Mouse (Mus musculus) MEL (cell line): Measurements from ENCODE around the gene Polr2e. TPM values are rescaled to one million over a fixed set of nuclear protein-coding genes. Genes with fewer than 3 reads are reported as not detected.

Source experiments
- DNase-seq: peaks from one replicate; pipeline ENCODE4 v3.0.0; 2011; ENCODE audit warnings: low read depth, low spot score
- H3K27ac ChIP-seq: 2 replicates; pipeline ENCODE4 v1.5.1; 2012; ENCODE audit warnings: low read depth, mild to moderate bottlenecking, control low read depth, low read length, moderate library complexity; ENCODE audit not compliant: control insufficient read depth
- H3K27me3 ChIP-seq, 2 experiments: fragments of 150-350 bp in 1 of 2; sonication (generic) in 1 of 2; 2 replicates each; pipeline ENCODE4 v1.6.1; 2012; ENCODE audit warnings: low read length in 2 of 2, mild to moderate bottlenecking in 2 of 2, improper control_type of control experiment in 1 of 2, moderate library complexity in 1 of 2; ENCODE audit not compliant: insufficient read depth in 2 of 2, control insufficient read depth in 1 of 2
- H3K36me3 ChIP-seq, 2 experiments: 2 replicates each; pipeline ENCODE4 v1.6.1; 2012 to 2014; ENCODE audit warnings: low read length in 2 of 2, improper control_type of control experiment in 1 of 2, inconsistent platforms in 1 of 2, mild to moderate bottlenecking in 1 of 2; ENCODE audit not compliant: insufficient read depth in 2 of 2, control insufficient read depth in 1 of 2
- H3K4me1 ChIP-seq, 2 experiments: fragments of 150-350 bp in 1 of 2; sonication (generic) in 1 of 2; 2 replicates each; pipeline ENCODE4 v1.6.1; 2012; ENCODE audit warnings: low read length in 2 of 2, improper control_type of control experiment in 1 of 2, mild to moderate bottlenecking in 1 of 2; ENCODE audit not compliant: insufficient read depth in 2 of 2, control insufficient read depth in 1 of 2
- H3K4me3 ChIP-seq, 2 experiments: fragments of 150-350 bp in 1 of 2; sonication (generic) in 1 of 2; 2 replicates each; pipeline ENCODE4 v1.5.1; 2012; ENCODE audit warnings: low read depth in 2 of 2, low read length in 2 of 2, mild to moderate bottlenecking in 2 of 2, moderate library complexity in 2 of 2, control low read depth in 1 of 2, improper control_type of control experiment in 1 of 2; ENCODE audit not compliant: control insufficient read depth in 1 of 2, insufficient read depth in 1 of 2
- H3K79me2 ChIP-seq: 2 replicates; pipeline ENCODE4 v1.6.1; 2012; ENCODE audit warnings: mild to moderate bottlenecking, low read length, moderate library complexity; ENCODE audit not compliant: control insufficient read depth, poor library complexity, insufficient read depth
- H3K9ac ChIP-seq: 2 replicates; pipeline ENCODE4 v1.6.1; 2012; ENCODE audit warnings: low read depth, mild to moderate bottlenecking, control low read depth, low read length, moderate library complexity; ENCODE audit not compliant: control insufficient read depth, poor library complexity, severe bottlenecking
- H3K9me3 ChIP-seq: fragments of 150-350 bp; sonication (generic); replicated peaks from 2 replicates; pipeline ENCODE4 v1.6.1; 2012; ENCODE audit warnings: mild to moderate bottlenecking, low read length, improper control_type of control experiment, moderate library complexity; ENCODE audit not compliant: insufficient read depth
- BHLHE40 ChIP-seq: IDR thresholded peaks from 2 replicates; pipeline ENCODE4 v1.6.1; 2012; ENCODE audit warnings: low read depth, mild to moderate bottlenecking, inconsistent platforms, low read length, improper control_type of control experiment, borderline replicate concordance
- CHD2 ChIP-seq: IDR thresholded peaks from 2 replicates; pipeline ENCODE4 v1.6.1; 2011; ENCODE audit warnings: low read length, improper control_type of control experiment
- ELF1 ChIP-seq: IDR thresholded peaks from 2 replicates; pipeline ENCODE4 v1.6.1; 2014; ENCODE audit warnings: low read depth, mild to moderate bottlenecking, inconsistent platforms, low read length, improper control_type of control experiment, moderate library complexity
- EP300 ChIP-seq, 2 experiments: IDR thresholded peaks; 2 replicates each; pipeline ENCODE4 v1.6.1; 2011; ENCODE audit warnings: improper control_type of control experiment in 2 of 2, low read length in 2 of 2, low read depth in 1 of 2, mild to moderate bottlenecking in 1 of 2
- ETS1 ChIP-seq: IDR thresholded peaks from 2 replicates; pipeline ENCODE4 v1.6.1; 2012; ENCODE audit warnings: low read depth, mild to moderate bottlenecking, inconsistent platforms, low read length, improper control_type of control experiment, moderate library complexity
- GATA1 ChIP-seq: IDR thresholded peaks from 2 replicates; pipeline ENCODE4 v1.6.1; 2011; ENCODE audit warnings: low read depth, low read length, improper control_type of control experiment
- HCFC1 ChIP-seq: IDR thresholded peaks from 2 replicates; pipeline ENCODE4 v1.6.1; 2012; ENCODE audit warnings: low read depth, mild to moderate bottlenecking, inconsistent platforms, low read length, improper control_type of control experiment, moderate library complexity
- JUND ChIP-seq: IDR thresholded peaks from 2 replicates; pipeline ENCODE4 v1.6.1; 2011; ENCODE audit warnings: low read depth, mild to moderate bottlenecking, improper control_type of control experiment, low read length
- MAFK ChIP-seq: IDR thresholded peaks from 2 replicates; pipeline ENCODE4 v1.6.1; 2011; ENCODE audit warnings: low read depth, mild to moderate bottlenecking, low read length, improper control_type of control experiment, borderline replicate concordance
- MAX ChIP-seq: IDR thresholded peaks from 2 replicates; pipeline ENCODE4 v1.6.1; 2011; ENCODE audit warnings: low read length, improper control_type of control experiment
- MAZ ChIP-seq: IDR thresholded peaks from 2 replicates; pipeline ENCODE4 v1.6.1; 2012; ENCODE audit warnings: low read depth, mild to moderate bottlenecking, inconsistent platforms, low read length, improper control_type of control experiment
- MEF2A ChIP-seq: IDR thresholded peaks from 2 replicates; pipeline ENCODE4 v1.6.1; 2014; ENCODE audit warnings: low read depth, mild to moderate bottlenecking, inconsistent platforms, low read length, improper control_type of control experiment; ENCODE audit not compliant: poor library complexity, insufficient replicate concordance, severe bottlenecking; ENCODE audit errors: extremely low read depth
- MYB ChIP-seq: IDR thresholded peaks from 2 replicates; pipeline ENCODE4 v1.6.1; 2011; ENCODE audit warnings: mild to moderate bottlenecking, low read depth, low read length, improper control_type of control experiment
- MYC ChIP-seq: IDR thresholded peaks from 2 replicates; pipeline ENCODE4 v1.6.1; 2011; ENCODE audit warnings: low read depth, mild to moderate bottlenecking, low read length, improper control_type of control experiment, moderate library complexity
- NRF1 ChIP-seq: IDR thresholded peaks from 2 replicates; pipeline ENCODE4 v1.6.1; 2014; ENCODE audit warnings: low read depth, mild to moderate bottlenecking, inconsistent platforms, low read length, improper control_type of control experiment, moderate library complexity; ENCODE audit not compliant: poor library complexity, insufficient read depth, severe bottlenecking
- POLR2AphosphoS2 ChIP-seq: IDR thresholded peaks from 2 replicates; pipeline ENCODE4 v1.6.1; 2011; ENCODE audit warnings: low read length, improper control_type of control experiment
- POLR2AphosphoS5 ChIP-seq: IDR thresholded peaks from 2 replicates; pipeline ENCODE4 v1.6.1; 2012; ENCODE audit warnings: low read depth, borderline replicate concordance, mild to moderate bottlenecking, inconsistent platforms, low read length, moderate library complexity, mixed read lengths
- RAD21 ChIP-seq: IDR thresholded peaks from 2 replicates; pipeline ENCODE4 v1.6.1; 2011; ENCODE audit warnings: mild to moderate bottlenecking, low read depth, low read length, improper control_type of control experiment
- TAL1 ChIP-seq: IDR thresholded peaks from 2 replicates; pipeline ENCODE4 v1.6.1; 2012; ENCODE audit warnings: mild to moderate bottlenecking, inconsistent platforms, low read length, moderate library complexity, mixed read lengths
- TCF12 ChIP-seq: IDR thresholded peaks from 2 replicates; pipeline ENCODE4 v1.6.1; 2014; ENCODE audit warnings: low read depth, mild to moderate bottlenecking, inconsistent platforms, low read length, improper control_type of control experiment, moderate library complexity
- ZNF384 ChIP-seq: IDR thresholded peaks from 2 replicates; pipeline ENCODE4 v1.6.1; 2012; ENCODE audit warnings: low read depth, mild to moderate bottlenecking, inconsistent platforms, low read length, improper control_type of control experiment
- polyA plus RNA-seq, 2 experiments: library from polyadenylated mRNA; stranded (reverse) in 1 of 2; unstranded in 1 of 2; fragments of >175 nt in 1 of 2; fragments of >200 nt in 1 of 2; gene quantifications; 2 replicates each; pipeline versions ENCODE4 v1.2.1 to v1.2.4; 2012; ENCODE audit warnings: low replicate concordance in 2 of 2, low read depth in 1 of 2; ENCODE audit not compliant: insufficient read length in 2 of 2, insufficient read depth in 1 of 2, missing spikeins in 1 of 2
- total RNA-seq: library from RNA; depleted of rRNA; stranded (reverse); fragments of 300-350 nt; gene quantifications from 2 replicates; pipeline ENCODE4 v1.2.3, GENCODE M21; 2012

The Polr2e gene
- total and polyA plus RNA-seq, 3 experiments = 169 to 279 (median 258) TPM

- TF ChIP-seq BHLHE40 (peak; percentile 52; the same call in 1 of the 2 replicates), JUND (0 out of 2 replicates have a peak, but pooled peaks have one; percentile 38), POLR2AphosphoS5 (no peak)
- TF ChIP-seq, all 39 proteins: peak for 11
Observed at GRCm38 (mm10) chr10:80032799-80033480, 6.7 kb downstream of the Polr2e start (continued).

- H3K9ac ChIP-seq = no peak overlapping the region
- no peaks in the 10 kb centered on the region for H3K79me2 ChIP-seq
- no peak for DNase-seq
- H3K27me3 ChIP-seq = no peaks in the 10 kb centered on the region
- no peak for TF ChIP-seq MAX
- TF ChIP-seq ZNF384 = no peak
- no peak for TF ChIP-seq TAL1
- TF ChIP-seq MAFK = no peak
- TF ChIP-seq HCFC1 = no peak
- TF ChIP-seq ELF1 = no peak
- no peak for TF ChIP-seq EP300 (IDR thresholded peaks at IDR 0.05; ENCODE audit: low read depth in 1 of 2, low read length in 2 of 2)
- TF ChIP-seq POLR2AphosphoS2 = no peak
- no peak for TF ChIP-seq GATA1
- TF ChIP-seq MYC = no peak
- TF ChIP-seq CHD2 = no peak
- TF ChIP-seq MAZ = no peak
- no peak for TF ChIP-seq TCF12
- TF ChIP-seq RAD21 = no peak
- TF ChIP-seq MEF2A = no peak
- no peak for TF ChIP-seq ETS1
- TF ChIP-seq NRF1 = no peak
- no peak for TF ChIP-seq MYB
- no peaks in the 10 kb centered on the region for H3K9me3 ChIP-seq
- no peak overlapping the region for H3K4me3 ChIP-seq
- peaks cover 0 to 26% of the 10 kb centered on the region in 2 experiments; a peak in 3 of 4 replicates for H3K36me3 ChIP-seq
- H3K27ac ChIP-seq = no peak overlapping the region
- peaks cover 7 to 35% of the 10 kb centered on the region in 2 experiments; a peak in 3 of 4 replicates for H3K4me1 ChIP-seq
Observed at GRCm38 (mm10) chr10:80030736-80031135, 8.9 kb downstream of the Polr2e start.
